Mouse (Mus musculus) right cerebral cortex, postnatal 10 days (tissue): ENCODE results near the gene Mogat2.
A peak's percentile ranks its signal among the peaks of the same experiment; 100 is the strongest.

Source experiments
- DNase-seq, 2 experiments: peaks; one replicate each; pipeline ENCODE4 v3.0.0; 2021; ENCODE audit warnings: low spot score in 2 of 2

Mogat2 gene

DNA sequence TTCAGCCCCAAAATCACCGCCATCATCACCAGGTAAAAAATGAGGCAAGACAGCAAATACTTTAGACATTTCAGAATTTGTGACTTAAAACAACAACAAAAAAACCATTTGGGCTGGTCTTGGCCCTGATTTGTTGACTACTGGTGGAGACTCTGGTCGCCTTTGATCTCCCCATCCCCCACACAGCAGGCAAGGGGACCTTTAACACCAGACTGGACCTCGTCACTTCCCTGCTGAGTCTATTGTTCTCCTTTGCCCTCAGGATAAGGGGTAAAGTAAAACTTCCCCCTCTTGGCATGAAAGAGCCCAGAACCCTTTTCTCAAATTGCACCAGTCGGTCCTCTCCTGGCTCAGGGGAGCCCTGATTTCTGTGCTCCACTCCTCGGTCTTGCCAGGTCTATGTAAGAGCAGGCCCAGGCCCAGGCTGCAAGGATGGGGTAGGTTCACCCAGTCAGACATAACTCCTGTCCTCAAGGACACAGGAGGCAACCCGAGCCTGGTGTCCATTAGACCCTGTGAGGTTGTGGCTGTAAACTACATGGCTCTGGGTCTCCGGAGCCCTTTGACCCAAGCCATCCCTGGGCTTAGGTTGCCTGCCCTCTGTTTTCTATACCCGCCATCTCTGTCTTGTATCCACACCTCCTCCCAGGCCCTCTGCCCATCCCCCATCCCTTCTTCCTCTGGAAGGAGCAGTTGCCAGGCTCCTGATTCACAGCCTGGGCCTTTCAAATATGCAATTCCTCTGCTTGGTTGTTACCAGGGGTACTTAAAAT is 1.3 kb downstream of the Mogat2 start:
- DNase-seq, result peak in 1 of 2 experiments; percentile 43

GRCm38 (mm10) chr7:99235657-99236056 is 2.8 kb downstream of the Mogat2 start:
- DNase-seq, result no peak

DNA sequence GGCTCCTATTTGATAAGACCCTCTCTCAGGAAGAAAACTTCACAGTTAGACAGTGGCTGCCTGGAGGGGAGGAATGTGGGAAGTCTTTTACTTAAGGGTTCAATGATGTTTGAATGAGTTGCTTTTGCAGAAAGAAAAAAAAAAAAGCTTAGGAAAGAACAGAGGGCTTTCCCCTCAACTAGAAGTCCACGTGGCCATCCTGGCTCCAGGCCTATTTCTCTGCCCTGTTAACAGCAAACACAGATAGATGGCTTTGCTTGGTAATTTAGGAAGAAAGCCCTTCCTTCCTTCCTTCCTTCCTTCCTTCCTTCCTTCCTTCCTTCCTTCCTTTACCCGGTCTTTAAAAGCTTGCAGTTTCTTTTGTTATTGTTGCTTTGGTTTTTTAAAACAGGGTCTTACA is 3.5 kb downstream of the Mogat2 start:
- DNase-seq, result no peak

- peak in 1 of 2 experiments; percentile 17 for DNase-seq
Measured at GRCm38 (mm10) chr7:99232571-99232970, 5.8 kb downstream of the Mogat2 start.

DNA sequence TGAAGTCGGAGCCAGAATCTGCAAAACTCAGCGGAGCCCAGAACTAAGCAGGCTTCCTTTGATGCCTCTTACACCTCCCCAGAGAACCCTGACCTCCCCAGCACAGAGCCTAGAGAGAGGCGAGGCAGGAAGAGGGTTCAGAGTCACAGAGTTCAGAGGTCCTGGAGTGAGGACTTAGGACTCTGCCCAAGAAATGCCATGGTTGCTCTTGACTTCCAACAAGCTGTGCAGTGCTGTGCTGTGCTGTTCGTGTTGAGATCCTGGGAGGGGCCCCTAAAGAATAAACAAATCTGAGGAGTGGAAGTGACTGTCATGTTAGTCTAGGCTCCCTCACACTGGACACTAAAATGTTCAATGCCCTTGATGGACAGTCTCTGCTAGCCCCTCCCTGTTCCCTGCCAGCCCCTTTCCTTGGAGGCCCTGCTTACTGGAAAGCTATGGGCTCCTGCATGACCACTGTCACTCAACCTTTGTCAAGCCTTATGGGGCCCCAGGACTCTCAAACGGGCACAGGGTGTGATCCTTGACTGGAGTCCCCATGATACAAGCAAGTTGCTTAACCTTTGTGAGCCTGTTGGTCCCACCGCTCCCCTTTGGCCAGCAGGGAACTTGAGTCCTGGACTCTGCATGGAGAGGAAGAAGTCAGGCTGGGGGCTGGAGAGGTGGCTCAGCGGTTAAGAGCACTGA is 8.2 kb downstream of the Mogat2 start:
- DNase-seq, result no peak

GRCm38 (mm10) chr7:99229411-99229810 is 9.0 kb downstream of the Mogat2 start:
- peak in 1 of 2 experiments; percentile 42 for DNase-seq

- no peak for DNase-seq
Measured at GRCm38 (mm10) chr7:99228825-99229224, 9.6 kb downstream of the Mogat2 start.

GRCm38 (mm10) chr7:99227267-99227666 is 11.2 kb downstream of the Mogat2 start:
- DNase-seq, result no peak

DNA sequence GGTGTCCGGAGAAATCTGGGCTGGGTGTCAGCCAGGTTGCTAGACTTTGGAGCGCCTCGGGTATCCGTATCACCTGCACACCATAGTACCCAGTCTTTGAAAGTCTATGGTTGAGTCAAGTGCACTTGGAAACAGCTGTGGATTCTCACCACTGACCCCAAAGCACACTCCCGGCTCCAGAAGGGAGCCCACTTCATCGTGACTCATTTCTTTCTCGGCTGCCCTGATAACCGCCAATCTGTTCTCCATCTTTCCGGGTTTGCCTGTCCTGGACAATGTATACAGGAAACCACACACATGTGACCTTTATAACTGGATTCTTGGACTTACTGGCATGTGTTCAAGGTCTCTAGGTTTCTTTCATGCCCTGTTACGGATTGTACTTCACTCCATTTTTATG is 11.8 kb downstream of the Mogat2 start:
- DNase-seq, result no peak

DNA sequence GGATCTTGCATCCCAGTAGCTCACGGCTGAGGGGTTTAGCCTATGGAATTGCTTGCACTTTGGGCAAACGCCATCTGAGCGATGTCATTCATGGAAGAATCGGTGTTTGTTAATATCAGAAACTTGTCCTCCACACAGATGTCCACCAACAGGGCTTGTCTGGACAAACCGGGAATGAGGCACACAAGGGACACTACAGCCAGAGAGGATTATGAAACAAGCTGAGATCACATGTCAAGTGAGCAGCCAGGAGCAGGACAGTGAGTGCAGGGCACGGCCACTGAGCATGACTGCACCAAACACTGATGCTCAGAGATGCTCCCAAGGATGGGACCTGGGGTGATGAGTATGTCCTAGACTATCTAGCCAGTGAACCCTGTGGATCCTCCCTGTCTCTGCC is 13.0 kb downstream of the Mogat2 start:
- no peak for DNase-seq

DNA sequence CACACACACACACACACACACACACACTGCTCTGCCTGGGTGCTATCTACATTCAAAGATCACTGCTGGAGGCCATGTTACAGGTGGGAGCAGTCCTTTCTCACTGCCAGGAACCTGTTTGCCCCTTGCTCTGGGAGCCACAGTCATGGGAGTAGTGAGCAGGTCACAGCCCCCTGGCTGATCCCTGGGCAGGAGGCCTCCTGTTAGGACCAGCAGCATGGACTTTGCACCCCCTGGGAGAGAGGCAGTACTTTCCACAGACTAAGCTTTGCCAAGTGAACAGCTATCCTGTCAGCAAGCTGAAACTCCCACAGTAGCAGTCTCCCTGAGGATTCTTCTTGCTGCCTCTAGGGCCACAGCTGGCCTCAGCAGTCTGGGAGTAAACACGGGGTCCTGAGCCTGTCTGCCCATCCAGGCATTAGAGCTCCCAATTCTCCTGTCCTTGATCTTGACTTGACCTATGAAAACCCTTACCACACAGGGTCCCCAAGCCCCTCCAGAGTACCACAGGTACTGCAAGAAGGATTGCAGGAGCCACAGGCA is 13.7 kb downstream of the Mogat2 start:
- no peak for DNase-seq

GRCm38 (mm10) chr7:99224225-99224624 is 14.2 kb downstream of the Mogat2 start:
- no peak for DNase-seq

GRCm38 (mm10) chr7:99217338-99218074 is 20.9 kb downstream of the Mogat2 start:
- peak; percentile 67 to 76 for DNase-seq

DNA sequence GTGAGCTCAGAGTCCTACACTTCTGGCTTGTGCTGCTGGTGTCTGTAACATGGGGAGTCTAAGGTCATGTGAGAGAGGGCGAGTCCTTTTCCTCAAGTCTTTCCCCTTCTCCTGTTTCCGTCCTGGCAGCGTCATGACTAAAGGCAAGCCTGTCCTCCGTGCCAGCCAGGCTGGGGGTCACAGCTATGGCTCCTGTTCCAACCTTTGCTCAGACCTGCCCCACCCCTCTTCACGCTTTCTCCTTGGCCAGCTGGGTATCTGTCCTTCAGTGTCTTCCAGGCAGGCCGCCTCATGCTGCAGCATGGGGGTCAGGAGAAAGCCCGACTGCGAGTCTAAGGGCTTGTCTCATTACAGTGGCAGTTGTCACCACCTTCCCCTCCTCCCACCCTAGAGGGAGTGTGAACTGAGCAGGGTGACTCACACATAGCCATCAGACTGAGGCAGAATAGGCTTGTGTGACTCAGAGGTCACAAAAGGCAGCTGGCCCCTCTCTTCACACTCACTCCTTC is 23.0 kb downstream of the Mogat2 start:
- DNase-seq, result no peak

- peak in 1 of 2 experiments; percentile 18 for DNase-seq
Measured at GRCm38 (mm10) chr7:99214621-99215185, 23.7 kb downstream of the Mogat2 start.

GRCm38 (mm10) chr7:99213686-99214085 is 24.7 kb downstream of the Mogat2 start:
- peak in 1 of 2 experiments; percentile 16 for DNase-seq

- no peak for DNase-seq
Measured at GRCm38 (mm10) chr7:99213056-99213455, 25.4 kb downstream of the Mogat2 start.

DNA sequence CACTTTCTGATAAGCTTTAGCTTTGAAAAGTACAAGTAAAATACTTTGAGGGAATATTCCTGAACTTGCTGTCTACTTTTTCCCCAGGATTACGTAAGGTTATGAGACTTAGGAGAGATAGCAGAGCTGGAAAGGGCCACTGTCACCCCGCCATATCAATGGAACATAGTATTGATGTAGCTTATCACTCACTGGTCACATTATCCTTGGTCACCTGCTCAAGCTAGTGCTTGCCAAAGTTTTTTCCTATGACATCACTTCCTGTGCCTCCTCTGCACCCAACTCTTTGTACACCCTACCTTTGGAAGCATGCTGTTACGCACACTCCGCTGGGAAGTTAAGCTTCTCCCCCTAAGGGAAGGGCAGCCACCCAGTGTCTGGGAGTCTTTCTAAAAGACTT is 29.7 kb downstream of the Mogat2 start:
- DNase-seq, result no peak

DNA sequence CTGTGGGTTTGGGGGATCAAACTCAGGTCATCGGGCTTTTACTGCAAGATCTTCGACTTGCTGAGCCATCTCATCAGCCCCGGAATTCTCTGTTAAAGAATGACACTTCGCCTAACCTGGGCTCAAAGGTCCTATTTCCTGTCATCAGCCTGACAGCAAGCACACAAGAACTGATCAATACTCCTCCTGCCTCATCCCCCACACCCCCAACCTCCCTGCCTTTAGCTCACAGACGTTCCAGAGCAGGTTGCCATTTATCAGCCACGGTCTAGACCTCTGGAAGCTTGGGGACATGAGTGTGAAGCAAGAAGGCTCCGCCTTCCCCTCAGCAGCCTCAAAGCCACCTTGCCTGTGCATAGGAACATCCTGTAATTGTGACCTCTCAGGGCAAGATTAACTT is 32.1 kb downstream of the Mogat2 start:
- DNase-seq, result no peak

DNA sequence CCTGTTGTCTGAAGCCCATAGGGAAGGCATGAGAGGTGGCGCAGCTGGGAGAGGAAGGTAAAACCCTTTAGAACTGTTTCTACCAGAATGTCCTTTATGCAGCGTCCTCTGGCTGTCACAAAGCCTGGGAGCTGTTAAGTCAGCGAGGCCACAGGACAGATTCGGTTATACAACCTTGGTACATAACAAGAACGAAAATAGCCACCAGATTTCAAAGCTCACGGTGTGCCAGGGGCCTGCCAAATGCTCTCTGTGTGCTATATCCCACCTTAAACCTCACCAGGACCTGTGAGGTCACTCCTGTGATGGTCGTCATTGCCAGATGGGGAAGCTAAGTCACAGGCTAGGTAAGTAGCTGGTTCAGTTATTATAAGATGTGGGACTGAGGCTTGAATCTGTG is 36.3 kb downstream of the Mogat2 start:
- DNase-seq, result no peak

GRCm38 (mm10) chr7:99200290-99200689 is 38.1 kb downstream of the Mogat2 start:
- DNase-seq, result no peak
